Mouse (Mus musculus) intestine, postnatal 0 days (tissue): ENCODE results near the gene Samd11. TPM values are rescaled to one million over a fixed set of nuclear protein-coding genes. Genes with fewer than 3 reads are reported as not detected.

Source experiments
- ATAC-seq: fragments of 200-750 bp; cut with Nextera tagmentation; 2 replicates; pipeline ENCODE4 v1.8.0; 2017; ENCODE audit warnings: mild to moderate bottlenecking, moderate TSS enrichment, moderate library complexity
- H3K27ac ChIP-seq: fragments of 300-500 bp; sonication (generic); 2 replicates; pipeline ENCODE4 v1.5.1; 2014; ENCODE audit warnings: mild to moderate bottlenecking, low read depth, low read length, moderate library complexity
- H3K27me3 ChIP-seq: fragments of 300-500 bp; sonication (generic); replicated peaks from 2 replicates; pipeline ENCODE4 v1.6.1; 2014; ENCODE audit warnings: low read length, mixed read lengths; ENCODE audit not compliant: control insufficient read depth, insufficient read depth
- H3K36me3 ChIP-seq: fragments of 300-500 bp; sonication (generic); 2 replicates; pipeline ENCODE4 v1.6.1; 2014; ENCODE audit warnings: mild to moderate bottlenecking, moderate library complexity; ENCODE audit not compliant: control insufficient read depth, insufficient read depth
- H3K4me1 ChIP-seq: fragments of 300-500 bp; sonication (generic); replicated peaks from 2 replicates; pipeline ENCODE4 v1.6.1; 2014; ENCODE audit warnings: antibody characterized with exemption, low read length, mixed read lengths; ENCODE audit not compliant: control insufficient read depth, insufficient read depth
- H3K4me2 ChIP-seq: fragments of 300-500 bp; sonication (generic); replicated peaks from 2 replicates; pipeline ENCODE4 v1.6.1; 2014; ENCODE audit warnings: low read depth, mild to moderate bottlenecking, moderate library complexity
- H3K4me3 ChIP-seq: fragments of 300-500 bp; sonication (generic); 2 replicates; pipeline ENCODE4 v1.5.1; 2014; ENCODE audit warnings: low read depth, low read length
- H3K9ac ChIP-seq: fragments of 300-500 bp; sonication (generic); 2 replicates; pipeline ENCODE4 v1.6.1; 2014; ENCODE audit warnings: mild to moderate bottlenecking, low read depth, low read length
- H3K9me3 ChIP-seq: fragments of 300-500 bp; sonication (generic); 2 replicates; pipeline ENCODE4 v1.6.1; 2016; ENCODE audit warnings: mixed run types; ENCODE audit not compliant: control insufficient read depth
- CTCF ChIP-seq: sonication (generic); IDR thresholded peaks from 2 replicates; pipeline ENCODE4 v1.5.1; 2016; ENCODE audit warnings: low read depth, mild to moderate bottlenecking, control low read depth, antibody characterized with exemption, moderate library complexity
- WGBS: fragments of 180-500 bp; shearing (Covaris S2); extraction: QIAGEN DNeasy Blood & Tissue Kit; methylation state at CpG from one replicate; pipeline ENCODE4 v1.1.7; 2014; 5-methylcytosine and 5-hydroxymethylcytosine counted together
- polyA plus RNA-seq: library from polyadenylated mRNA; unstranded; fragments of >200 nt; fragmentation: Nextera tagmentation; extraction: Ambion mirVana; gene quantifications from 2 replicates; pipeline ENCODE4 v1.2.1, GENCODE M21; 2015

The Samd11 gene
- polyA plus RNA-seq, 1 experiment from 2014 or later: 0.18 TPM

GRCm38 (mm10) chr4:156216196-156216595 lies 39.3 kb downstream of the Samd11 start:
- Histone ChIP-seq H3K36me3 (no peaks in the 10 kb centered on the region; the same call in 1 of the 2 replicates), H3K27me3 (no peaks in the 10 kb centered on the region), H3K9ac (no peak overlapping the region), H3K4me1 (no peaks in the 10 kb centered on the region), H3K9me3 (no peaks in the 10 kb centered on the region), H3K4me3 (no peak overlapping the region), H3K27ac (no peak overlapping the region), H3K4me2 (no peak overlapping the region)
- 92% methylated on average over 2 of the region's 2 CpGs for WGBS
- ATAC-seq: no peak
- no peak for TF ChIP-seq CTCF

- H3K4me2 ChIP-seq: no peak within 1 kb of the TSS
- ATAC-seq: no peak
- H3K27me3 ChIP-seq: no peaks in the 10 kb centered on the region
- 66% methylated on average over 4 of the region's 4 CpGs for WGBS
- H3K4me1 ChIP-seq: no peaks in the 10 kb centered on the region
- no peaks in the 10 kb centered on the region; the same call in 1 of the 2 replicates for H3K36me3 ChIP-seq
- no peak within 1 kb of the TSS for H3K9ac ChIP-seq
- TF ChIP-seq CTCF: no peak
- H3K4me3 ChIP-seq: no peak within 1 kb of the TSS
- no peak within 1 kb of the TSS for H3K27ac ChIP-seq
- no peaks in the 10 kb centered on the region for H3K9me3 ChIP-seq
Observed at GRCm38 (mm10) chr4:156215649-156216048, 39.8 kb downstream of the Samd11 start, which contains the start of gene Perm1. TSS of gene Perm1 (plus strand) at chr4:156215868.

GRCm38 (mm10) chr4:156213134-156213533 lies 42.3 kb downstream of the Samd11 start:
- Histone ChIP-seq H3K4me1 (no peaks in the 10 kb centered on the region), H3K36me3 (no peaks in the 10 kb centered on the region), H3K9ac (no peak overlapping the region), H3K4me3 (no peak overlapping the region), H3K27ac (no peak overlapping the region), H3K4me2 (no peak overlapping the region), H3K9me3 (no peaks in the 10 kb centered on the region), H3K27me3 (no peaks in the 10 kb centered on the region)
- ATAC-seq: no peak
- 91% methylated on average over 13 of the region's 13 CpGs for WGBS
- no peak for TF ChIP-seq CTCF

GRCm38 (mm10) chr4:156209963-156210635 lies 45.4 kb downstream of the Samd11 start:
- Histone ChIP-seq H3K4me2 (no peak overlapping the region), H3K27me3 (peaks cover 4% of the 10 kb centered on the region; the same call in 1 of the 2 replicates), H3K4me1 (no peaks in the 10 kb centered on the region), H3K9me3 (no peaks in the 10 kb centered on the region), H3K36me3 (no peaks in the 10 kb centered on the region), H3K9ac (no peak overlapping the region), H3K27ac (no peak overlapping the region), H3K4me3 (no peak overlapping the region)
- no peak for ATAC-seq
- WGBS: 68% methylated on average over 13 of the region's 13 CpGs
- no peak for TF ChIP-seq CTCF

- Histone ChIP-seq H3K9ac (no peak overlapping the region), H3K36me3 (no peaks in the 10 kb centered on the region), H3K9me3 (no peaks in the 10 kb centered on the region), H3K4me3 (no peak overlapping the region), H3K4me2 (no peak overlapping the region), H3K4me1 (no peaks in the 10 kb centered on the region), H3K27me3 (peaks cover 7% of the 10 kb centered on the region), H3K27ac (no peak overlapping the region)
- TF ChIP-seq CTCF: no peak
- 85% methylated on average over 4 of the region's 4 CpGs for WGBS
- ATAC-seq: no peak
Observed at GRCm38 (mm10) chr4:156208872-156209271, 46.6 kb downstream of the Samd11 start.

- Histone ChIP-seq H3K36me3 (no peaks in the 10 kb centered on the region), H3K9me3 (no peaks in the 10 kb centered on the region), H3K27ac (0 out of 2 replicates have a peak overlapping the region, but pooled peaks have one; percentile 35), H3K27me3 (peaks cover 25% of the 10 kb centered on the region), H3K4me1 (0 out of 2 replicates have a peak, but pooled peaks cover 2% of the 10 kb centered on the region), H3K4me2 (peak overlapping the region; percentile 77), H3K4me3 (peak overlapping the region; percentile 49), H3K9ac (peak overlapping the region; percentile 47)
- ATAC-seq: no peak
- no peak for TF ChIP-seq CTCF
- WGBS: 1% methylated on average over 49 of the region's 49 CpGs
Observed at GRCm38 (mm10) chr4:156203413-156204131, 51.9 kb downstream of the Samd11 start.
